Mouse (Mus musculus): ENCODE data around the gene Catsper3. TPM values are rescaled to one million over a fixed set of nuclear protein-coding genes. Genes with fewer than 3 reads are reported as not detected.
A peak's percentile ranks its signal among the peaks of the same experiment; 100 is the strongest.

Catsper3 gene
- total and polyA plus RNA-seq, 2 experiments from 2014 or later: 0.19 TPM; not detected in 1

DNA sequence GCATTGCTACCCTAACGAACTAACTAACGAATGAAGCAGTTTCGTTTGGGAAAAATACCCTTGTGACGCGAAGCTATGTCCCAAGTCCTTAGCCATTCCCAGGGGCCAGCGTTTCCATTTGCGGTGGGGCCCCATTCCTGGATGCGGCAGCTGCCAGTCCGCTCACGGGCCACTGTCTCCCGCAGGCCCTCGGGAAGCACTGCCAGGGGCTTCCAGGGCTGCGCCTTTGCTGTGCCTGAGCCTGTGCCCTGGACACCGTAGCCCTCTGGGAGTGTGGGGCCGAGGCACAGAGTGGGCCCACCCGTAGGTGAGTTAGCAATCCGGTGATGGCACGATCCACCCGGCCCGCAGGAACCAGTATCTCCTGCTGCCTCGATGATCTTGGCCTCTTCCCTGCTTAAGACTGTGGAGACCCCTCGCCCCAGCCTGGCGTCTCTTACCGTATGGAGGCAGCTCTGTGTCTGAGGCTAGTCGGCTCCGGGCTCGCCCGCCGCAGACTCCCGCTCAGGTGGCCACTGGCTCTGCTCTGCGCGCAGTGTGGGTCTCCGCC, 51.3 kb downstream of the Catsper3 start:
- H3K4me3 ChIP-seq (ENCODE audit: low read depth, low read length): no peak overlapping the region
- H3K9ac ChIP-seq: no peak overlapping the region
- peaks cover 81% of the 10 kb centered on the region for H3K27me3 ChIP-seq (ENCODE audit: insufficient read depth, low read length)
- ATAC-seq (no peak), DNase-seq (peak; percentile 43)
- no peaks in the 10 kb centered on the region for H3K4me1 ChIP-seq (ENCODE audit: insufficient read depth)
- H3K9me3 ChIP-seq (ENCODE audit: low read length): no peaks in the 10 kb centered on the region
- H3K4me2 ChIP-seq (ENCODE audit: low read depth): no peak overlapping the region
- WGBS: 4% methylated on average over 33 of the region's 33 CpGs
- TF ChIP-seq CTCF (IDR thresholded peaks at IDR 0.05; ENCODE audit: low read depth): no peak
- no peak overlapping the region for H3K27ac ChIP-seq (ENCODE audit: low read depth, low read length)
- H3K36me3 ChIP-seq (ENCODE audit: insufficient read depth): no peaks in the 10 kb centered on the region

DNA sequence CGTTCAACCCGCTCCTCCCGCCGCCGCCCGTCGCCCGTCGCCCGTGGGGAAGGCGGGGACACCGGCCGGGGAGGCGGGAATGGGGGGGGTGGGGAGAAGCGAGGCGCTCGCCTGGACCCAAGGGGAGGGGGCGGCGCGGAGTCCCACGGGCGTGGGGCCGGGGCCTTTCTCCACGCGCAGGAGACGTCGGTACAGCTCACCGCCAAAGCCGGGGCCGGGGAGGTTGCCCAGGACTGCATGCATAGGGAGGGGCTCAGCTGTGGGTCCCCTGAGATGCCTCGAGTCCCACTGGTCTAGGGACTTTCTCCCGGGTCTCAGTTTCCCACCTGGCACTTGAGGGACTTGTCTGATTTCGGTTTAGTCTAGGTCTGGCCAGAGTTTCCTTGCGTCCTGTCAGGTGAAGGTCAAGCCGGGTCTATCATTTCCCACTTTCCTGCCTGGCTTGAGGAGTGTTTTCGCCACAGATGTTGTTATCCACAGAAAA, 51.8 kb downstream of the Catsper3 start, which contains the start of gene Pitx1:
Gene Pitx1 (minus strand): TSS at position 51 of the 484 bp plus-strand sequence.
- Histone ChIP-seq H3K9ac (no peak within 1 kb of the TSS), H3K27me3 (ENCODE audit: insufficient read depth, low read length) (peaks cover 84% of the 10 kb centered on the region), H3K4me3 (ENCODE audit: low read depth, low read length) (no peak within 1 kb of the TSS), H3K27ac (ENCODE audit: low read depth, low read length) (no peak within 1 kb of the TSS), H3K4me1 (ENCODE audit: insufficient read depth) (no peaks in the 10 kb centered on the region), H3K36me3 (ENCODE audit: insufficient read depth) (no peaks in the 10 kb centered on the region), H3K4me2 (ENCODE audit: low read depth) (no peak within 1 kb of the TSS), H3K9me3 (ENCODE audit: low read length) (no peaks in the 10 kb centered on the region)
- WGBS: 4% methylated on average over 27 of the region's 36 CpGs
- TF ChIP-seq CTCF (IDR thresholded peaks at IDR 0.05; ENCODE audit: low read depth): no peak
- no peak for ATAC-seq
- DNase-seq: no peak

DNA sequence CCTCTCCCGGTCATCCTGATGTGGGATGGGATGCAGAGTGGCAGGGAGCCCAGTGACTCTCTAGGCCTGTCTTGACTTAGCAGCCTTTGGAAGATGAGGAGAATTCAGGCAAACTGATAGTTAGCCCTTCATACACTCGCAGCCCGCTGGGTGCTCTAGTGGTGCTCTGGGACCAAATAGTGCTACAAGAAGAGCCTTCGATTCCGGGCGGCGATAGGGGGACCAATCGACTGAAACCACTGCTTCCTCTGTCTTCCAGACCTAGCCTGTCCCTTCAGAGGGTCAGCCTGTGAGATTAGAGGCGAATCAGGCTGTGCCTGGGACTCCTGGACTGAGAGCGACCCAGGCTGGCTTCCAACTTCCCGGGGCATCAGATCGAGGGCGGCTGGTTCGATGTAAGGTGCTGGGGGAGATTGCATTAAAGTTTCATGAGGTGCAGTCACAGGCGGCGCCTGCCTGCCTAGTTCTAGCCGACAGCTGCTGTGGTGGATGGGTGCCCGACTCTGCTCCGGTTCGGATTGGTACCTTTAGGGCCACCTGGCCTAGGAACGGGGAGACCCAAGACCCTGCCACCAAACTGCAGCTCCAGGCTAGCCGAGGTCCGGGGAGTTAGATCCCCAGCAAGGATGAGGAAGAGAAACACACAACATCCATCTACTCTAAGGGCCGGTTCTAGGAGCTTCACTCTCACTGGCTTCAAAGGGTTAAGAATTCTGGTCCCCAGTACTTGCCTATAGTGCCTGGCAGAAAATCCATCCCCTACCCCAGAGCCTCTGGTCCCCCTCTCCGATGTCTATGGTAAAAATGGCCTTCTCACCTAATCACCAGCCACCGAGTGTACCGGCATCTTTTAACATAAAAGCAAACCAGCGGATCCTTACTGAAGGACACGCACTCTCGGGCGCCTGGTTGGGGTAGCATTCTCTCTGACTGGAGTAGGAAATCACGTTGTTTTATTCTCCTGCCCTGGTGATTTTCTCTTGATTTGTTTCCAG, 52.7 kb downstream of the Catsper3 start:
- Histone ChIP-seq H3K27ac (ENCODE audit: low read depth, low read length) (no peak overlapping the region), H3K9me3 (ENCODE audit: low read length) (no peaks in the 10 kb centered on the region), H3K4me3 (ENCODE audit: low read depth, low read length) (no peak overlapping the region), H3K9ac (no peak overlapping the region), H3K4me1 (ENCODE audit: insufficient read depth) (no peaks in the 10 kb centered on the region), H3K36me3 (ENCODE audit: insufficient read depth) (no peaks in the 10 kb centered on the region), H3K27me3 (ENCODE audit: insufficient read depth, low read length) (peaks cover 87% of the 10 kb centered on the region), H3K4me2 (ENCODE audit: low read depth) (no peak overlapping the region)
- DNase-seq (no peak), ATAC-seq (no peak)
- TF ChIP-seq CTCF (IDR thresholded peaks at IDR 0.05; ENCODE audit: low read depth): no peak
- WGBS: 1% methylated on average over 32 of the region's 32 CpGs

DNA sequence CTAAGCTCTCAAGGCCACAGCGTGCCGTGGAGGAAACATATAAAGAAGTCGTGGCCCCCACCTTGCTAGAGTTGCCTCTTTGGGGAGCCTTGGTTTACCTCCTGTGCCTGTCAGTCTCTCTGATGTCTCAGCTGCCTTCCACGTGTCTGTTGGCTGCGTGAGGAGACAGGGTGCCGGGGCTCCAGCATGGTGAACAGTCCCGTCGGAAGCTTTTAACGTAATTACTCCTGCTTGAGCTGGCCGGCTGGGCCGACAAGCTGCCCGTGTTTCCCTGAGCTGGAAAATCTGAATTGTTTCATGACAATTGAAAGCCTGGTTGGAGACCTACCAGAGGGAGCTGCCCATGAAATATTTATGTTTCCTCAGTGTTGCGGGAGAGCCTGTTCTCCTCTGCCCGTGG, 55.9 kb downstream of the Catsper3 start:
- DNase-seq: no peak
- TF ChIP-seq CTCF (IDR thresholded peaks at IDR 0.05; ENCODE audit: low read depth): no peak
- peaks cover 62% of the 10 kb centered on the region for H3K27me3 ChIP-seq (ENCODE audit: insufficient read depth, low read length)
- no peak overlapping the region for H3K4me3 ChIP-seq (ENCODE audit: low read depth, low read length)
- H3K9ac ChIP-seq: no peak overlapping the region
- no peaks in the 10 kb centered on the region for H3K4me1 ChIP-seq (ENCODE audit: insufficient read depth)
- H3K27ac ChIP-seq (ENCODE audit: low read depth, low read length): no peak overlapping the region
- H3K36me3 ChIP-seq (ENCODE audit: insufficient read depth): no peaks in the 10 kb centered on the region
- ATAC-seq: peak; percentile 51
- H3K9me3 ChIP-seq (ENCODE audit: low read length): no peaks in the 10 kb centered on the region
- 17% methylated on average over 14 of the region's 14 CpGs for WGBS
- H3K4me2 ChIP-seq (ENCODE audit: low read depth): no peak overlapping the region

DNA sequence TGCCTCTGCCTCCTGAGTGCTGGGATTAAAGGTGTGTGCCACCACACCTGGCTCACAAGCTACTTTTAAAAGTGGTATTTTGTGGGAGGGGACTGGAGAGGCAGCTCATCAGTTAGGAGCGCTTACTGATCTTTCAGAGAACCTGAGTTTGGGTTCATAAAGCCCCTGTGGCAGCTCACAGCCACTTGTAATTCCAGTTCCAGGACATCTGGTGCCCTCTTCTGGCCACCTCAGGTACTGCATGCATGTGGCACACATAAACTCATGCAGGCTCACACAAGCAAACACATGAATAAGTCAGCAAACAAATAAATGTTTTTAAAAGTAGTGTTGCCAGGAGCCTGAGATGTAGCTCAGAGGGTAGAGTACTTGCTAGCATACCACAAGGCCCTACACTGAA, 59.3 kb downstream of the Catsper3 start:
- Histone ChIP-seq H3K27me3 (ENCODE audit: insufficient read depth, low read length) (peaks cover 32% of the 10 kb centered on the region), H3K9me3 (ENCODE audit: low read length) (no peaks in the 10 kb centered on the region), H3K4me3 (ENCODE audit: low read depth, low read length) (no peak overlapping the region), H3K36me3 (ENCODE audit: insufficient read depth) (no peaks in the 10 kb centered on the region), H3K27ac (ENCODE audit: low read depth, low read length) (no peak overlapping the region), H3K4me2 (ENCODE audit: low read depth) (no peak overlapping the region), H3K4me1 (ENCODE audit: insufficient read depth) (no peaks in the 10 kb centered on the region), H3K9ac (no peak overlapping the region)
- DNase-seq (no peak), ATAC-seq (no peak)
- TF ChIP-seq CTCF (IDR thresholded peaks at IDR 0.05; ENCODE audit: low read depth): peak; percentile 52
- 97% methylated on average over 1 of the region's 1 CpGs for WGBS

DNA sequence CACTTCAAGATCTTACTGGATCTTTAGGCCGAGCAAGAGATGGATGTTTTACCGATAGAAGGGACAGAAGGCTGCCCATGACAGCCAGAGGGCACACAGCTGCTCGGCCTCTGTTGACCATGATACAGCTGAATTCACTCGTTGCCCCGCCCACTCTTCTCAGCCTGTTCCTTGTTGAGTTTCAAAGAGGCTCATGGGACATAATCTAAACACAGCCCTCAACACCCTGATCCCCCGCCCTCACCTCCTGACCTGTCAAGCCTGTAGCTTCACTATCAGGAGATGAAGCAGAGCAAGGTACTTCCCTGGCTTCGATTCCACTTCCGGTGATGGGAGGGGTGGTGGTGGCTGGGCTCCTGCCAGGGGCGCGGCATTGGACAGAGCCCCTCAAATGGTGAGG, 63.4 kb downstream of the Catsper3 start:
- H3K4me3 ChIP-seq (ENCODE audit: low read depth, low read length): no peak overlapping the region
- ATAC-seq: no peak
- no peak for TF ChIP-seq CTCF (IDR thresholded peaks at IDR 0.05; ENCODE audit: low read depth)

More for the DNA sequence above, 63.4 kb downstream of the Catsper3 start:
- no peak overlapping the region for H3K4me2 ChIP-seq (ENCODE audit: low read depth)
- H3K9ac ChIP-seq: no peak overlapping the region
- no peaks in the 10 kb centered on the region for H3K36me3 ChIP-seq (ENCODE audit: insufficient read depth)
- H3K4me1 ChIP-seq (ENCODE audit: insufficient read depth): no peaks in the 10 kb centered on the region
- 79% methylated on average over 10 of the region's 10 CpGs for WGBS
- H3K27ac ChIP-seq (ENCODE audit: low read depth, low read length): no peak overlapping the region
- DNase-seq: no peak
- no peaks in the 10 kb centered on the region; the same call in 1 of the 2 replicates for H3K27me3 ChIP-seq (ENCODE audit: insufficient read depth, low read length)
- no peaks in the 10 kb centered on the region for H3K9me3 ChIP-seq (ENCODE audit: low read length)

Data from forebrain, postnatal 0 days (tissue).